Mouse (Mus musculus) layer of hippocampus, adult 9-10 months (tissue): Measurements from ENCODE around the gene Ank3.
A peak's percentile ranks its signal among the peaks of the same experiment; 100 is the strongest.

Source experiments
- DNase-seq: peaks from one replicate; pipeline ENCODE4 v3.0.0; 2022; ENCODE audit warnings: low spot score

Ank3 gene

GRCm38 (mm10) chr10:69573746-69574145 is 175.2 kb downstream of the Ank3 start:
- no peak for DNase-seq

DNA sequence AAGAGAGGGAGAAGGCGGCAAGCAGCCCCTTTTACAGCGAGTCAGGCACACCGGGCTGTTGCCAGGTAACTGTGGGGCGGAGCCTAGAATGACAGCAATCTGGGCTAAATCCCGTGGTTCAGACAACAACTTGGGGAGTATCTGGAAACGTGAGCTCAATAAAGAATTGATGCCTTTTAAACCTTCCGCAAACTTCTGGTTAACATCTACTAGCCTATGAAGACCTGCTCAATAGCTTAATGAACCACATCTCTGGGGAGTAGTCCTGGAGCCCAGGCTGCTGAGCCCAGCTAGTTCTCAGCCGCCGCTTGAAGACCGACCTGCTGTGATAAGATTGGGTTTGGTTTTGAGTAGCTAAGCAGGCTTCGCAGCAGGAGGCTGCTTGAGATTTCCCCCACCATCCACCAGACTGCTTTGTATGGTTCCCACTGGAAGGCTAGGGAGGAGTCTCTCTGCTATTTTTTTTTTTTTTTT is 175.7 kb downstream of the Ank3 start:
- DNase-seq: no peak

DNA sequence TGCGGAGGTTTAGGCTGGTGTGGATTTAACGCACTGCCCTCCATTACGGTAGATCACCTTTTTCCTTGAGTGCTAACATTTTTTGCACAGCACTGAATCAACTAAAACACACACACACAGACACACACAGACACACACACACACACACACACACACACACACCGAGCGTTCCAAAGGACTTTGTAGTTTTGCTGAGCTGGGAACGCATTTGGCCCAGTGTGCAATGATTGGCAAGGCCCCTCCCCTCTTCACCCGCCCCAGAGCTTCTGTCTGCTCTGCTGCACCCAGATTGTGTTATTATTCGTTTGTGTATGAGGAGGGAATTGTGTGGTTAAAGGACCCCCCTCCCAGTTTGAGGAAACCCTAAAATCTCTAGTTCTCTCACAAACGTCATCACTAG is 176.3 kb downstream of the Ank3 start:
- DNase-seq: no peak

DNA sequence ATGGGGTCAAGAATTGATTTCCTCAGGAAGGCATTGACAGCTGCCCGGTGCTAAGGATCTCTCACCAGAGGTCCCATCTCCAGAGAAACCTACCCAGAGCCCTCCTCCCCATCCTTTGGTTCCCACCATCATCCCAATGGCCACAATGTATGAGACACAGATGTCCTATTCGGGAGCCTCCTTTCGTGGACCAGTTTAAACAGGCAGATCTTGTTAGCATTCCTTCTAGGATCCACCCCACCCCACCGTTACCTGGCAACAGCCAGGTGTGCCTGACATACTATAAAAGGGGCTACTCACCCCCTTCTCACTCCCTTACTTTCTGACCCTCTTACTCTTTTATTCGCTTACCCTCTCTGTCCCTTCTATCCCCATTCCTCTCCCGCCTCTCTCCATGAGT is 176.9 kb downstream of the Ank3 start:
- DNase-seq: no peak

DNA sequence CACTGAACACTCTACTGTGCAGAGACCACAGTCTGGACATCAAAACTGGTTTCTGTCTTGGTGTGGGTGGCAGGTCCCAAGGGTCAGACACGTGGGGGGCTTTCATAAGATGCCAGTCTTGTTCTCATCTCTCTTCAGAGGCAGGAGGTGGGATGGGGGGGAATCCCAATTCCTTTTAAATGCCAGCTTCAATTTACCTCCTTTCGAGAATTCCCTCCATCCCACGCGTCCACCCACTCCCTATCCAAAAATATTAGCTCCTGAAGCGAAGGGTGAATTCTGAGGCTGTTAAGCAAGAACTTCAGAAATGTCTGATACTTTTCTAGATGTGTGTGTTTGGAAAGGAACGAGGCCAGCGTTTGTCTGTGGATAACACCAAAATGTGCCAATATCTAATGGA is 177.7 kb downstream of the Ank3 start:
- DNase-seq: no peak

- DNase-seq: no peak
Observed at GRCm38 (mm10) chr10:69577061-69577728, 178.6 kb downstream of the Ank3 start.

DNA sequence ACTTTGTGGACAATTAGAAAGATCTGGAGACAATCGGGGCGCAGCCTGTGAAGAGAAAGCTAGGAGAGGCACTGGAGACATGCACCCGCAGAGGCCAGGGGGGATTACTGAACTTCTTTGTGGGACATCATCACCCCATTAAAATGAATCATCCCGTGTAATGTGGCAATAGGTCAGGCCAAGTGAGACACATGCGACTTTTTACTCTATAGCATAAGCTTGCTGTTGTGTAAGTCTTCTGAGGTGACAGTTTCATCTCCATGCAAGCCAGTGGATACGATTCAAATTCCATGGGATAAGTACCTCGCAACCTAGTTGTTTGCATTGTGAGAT is 179.1 kb downstream of the Ank3 start:
- no peak for DNase-seq

GRCm38 (mm10) chr10:69579585-69579984 is 181.0 kb downstream of the Ank3 start:
- peak; percentile 57 for DNase-seq

DNA sequence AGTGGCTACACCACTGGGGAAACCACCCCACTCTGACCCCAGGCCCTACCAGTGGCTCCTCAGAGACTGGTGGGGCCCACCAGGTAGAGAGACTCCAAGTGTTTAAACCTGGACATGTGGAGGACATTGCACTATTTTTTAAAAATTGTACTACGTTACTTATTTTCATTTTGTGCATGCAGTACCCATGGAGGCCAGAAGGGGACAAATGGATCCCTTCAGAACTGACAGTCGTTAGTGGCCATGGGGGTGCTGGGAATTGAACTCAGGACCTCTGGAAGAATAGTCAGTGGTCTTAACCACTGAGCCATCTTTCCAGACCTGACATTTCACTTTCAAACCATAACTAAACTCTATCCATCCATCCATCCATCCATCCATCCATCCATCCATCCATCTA is 183.0 kb downstream of the Ank3 start:
- no peak for DNase-seq

- no peak for DNase-seq
Observed at GRCm38 (mm10) chr10:69583874-69584481, 185.4 kb downstream of the Ank3 start.

DNA sequence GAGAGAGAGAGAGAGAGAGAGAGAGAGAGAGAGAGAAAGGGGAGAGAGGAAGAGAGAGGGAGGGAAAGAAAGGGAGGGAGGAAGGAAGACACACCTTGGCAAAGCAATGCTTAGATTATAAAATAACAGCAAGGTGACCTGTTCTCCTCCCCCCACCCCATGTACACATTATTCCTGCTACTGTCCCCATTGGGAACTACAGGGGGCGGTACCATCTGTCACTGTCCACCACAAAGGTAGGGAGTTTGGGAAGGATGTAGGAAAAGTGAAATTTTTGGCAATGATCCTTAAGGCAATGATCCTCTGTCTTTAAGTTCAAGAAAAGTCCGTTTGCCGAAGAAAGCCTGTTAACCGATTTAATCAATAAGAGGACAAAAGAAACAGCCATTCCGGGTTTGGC is 186.0 kb downstream of the Ank3 start:
- DNase-seq: no peak

DNA sequence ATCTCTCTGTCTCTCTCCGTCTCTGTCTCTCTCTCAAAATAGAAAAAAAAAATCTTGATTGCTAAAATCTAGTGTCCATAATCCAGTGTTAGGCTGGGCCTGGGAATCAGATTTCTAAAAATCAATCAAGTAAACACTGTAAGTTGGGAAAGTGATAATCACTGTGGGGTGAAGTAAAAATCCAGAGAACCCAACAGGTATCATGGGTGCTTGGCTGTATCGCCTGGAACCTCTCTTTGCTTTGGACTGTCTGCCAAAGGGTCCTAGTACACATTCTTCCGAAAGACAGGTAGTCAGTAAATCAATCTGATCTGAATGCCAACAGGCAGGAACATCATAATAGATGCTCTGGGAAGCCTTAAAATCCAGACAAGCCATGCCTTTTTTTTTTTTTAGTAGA is 186.7 kb downstream of the Ank3 start:
- DNase-seq: no peak

- no peak for DNase-seq
Observed at GRCm38 (mm10) chr10:69594186-69595131, 195.9 kb downstream of the Ank3 start.

- DNase-seq: no peak
Observed at GRCm38 (mm10) chr10:69595487-69595886, 196.9 kb downstream of the Ank3 start.

DNA sequence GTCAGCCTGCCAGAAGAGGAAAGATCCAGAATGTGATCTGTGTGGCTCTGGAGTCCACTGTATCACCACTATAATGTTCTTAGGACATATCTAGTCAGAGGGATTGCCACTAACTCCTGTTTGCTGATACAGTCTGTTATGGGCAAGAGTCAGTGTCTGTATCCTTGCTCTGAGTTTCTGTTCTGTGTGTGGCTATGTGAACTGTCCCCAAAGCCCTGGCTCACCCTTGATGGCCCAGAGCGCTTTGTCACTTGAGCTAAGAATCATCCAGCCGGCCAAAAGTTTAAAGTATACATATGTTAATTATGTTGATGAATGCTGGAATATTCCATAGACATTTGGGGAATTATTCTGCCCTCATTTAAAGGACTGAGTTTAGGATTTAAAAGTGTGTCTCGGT is 202.9 kb downstream of the Ank3 start:
- no peak for DNase-seq

GRCm38 (mm10) chr10:69602711-69603110 is 204.1 kb downstream of the Ank3 start:
- DNase-seq: no peak

- no peak for DNase-seq
Observed at GRCm38 (mm10) chr10:69604609-69605008, 206.0 kb downstream of the Ank3 start.

GRCm38 (mm10) chr10:69605211-69605610 is 206.6 kb downstream of the Ank3 start:
- DNase-seq: no peak

GRCm38 (mm10) chr10:69607611-69608119 is 209.1 kb downstream of the Ank3 start:
- no peak for DNase-seq

GRCm38 (mm10) chr10:69611314-69611713 is 212.7 kb downstream of the Ank3 start:
- no peak for DNase-seq

DNA sequence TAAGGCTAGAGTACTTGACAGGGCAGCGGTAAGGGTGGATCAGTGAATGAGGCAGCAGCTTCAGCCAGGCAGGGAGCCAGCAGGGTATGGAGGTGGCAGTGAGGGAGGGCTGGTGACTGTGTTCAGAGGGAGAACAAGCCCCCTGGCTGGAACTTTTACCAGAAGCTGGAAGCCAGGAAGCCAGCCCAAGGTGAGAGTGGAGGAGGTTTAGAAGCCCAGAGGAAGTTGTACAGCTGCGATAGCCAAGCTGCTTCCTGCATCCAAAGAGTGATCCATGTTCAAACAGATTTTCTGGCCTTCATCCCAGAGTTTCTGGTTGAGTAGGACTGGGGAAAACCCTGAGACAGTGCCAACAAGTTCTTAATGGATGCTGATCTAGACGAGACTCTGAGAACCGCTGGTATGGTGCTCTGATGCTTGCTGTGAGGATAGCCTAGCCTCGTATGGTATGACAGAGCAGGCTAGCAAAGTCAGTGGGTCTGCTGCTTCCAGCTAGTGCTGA is 213.3 kb downstream of the Ank3 start:
- DNase-seq: peak; percentile 70

DNA sequence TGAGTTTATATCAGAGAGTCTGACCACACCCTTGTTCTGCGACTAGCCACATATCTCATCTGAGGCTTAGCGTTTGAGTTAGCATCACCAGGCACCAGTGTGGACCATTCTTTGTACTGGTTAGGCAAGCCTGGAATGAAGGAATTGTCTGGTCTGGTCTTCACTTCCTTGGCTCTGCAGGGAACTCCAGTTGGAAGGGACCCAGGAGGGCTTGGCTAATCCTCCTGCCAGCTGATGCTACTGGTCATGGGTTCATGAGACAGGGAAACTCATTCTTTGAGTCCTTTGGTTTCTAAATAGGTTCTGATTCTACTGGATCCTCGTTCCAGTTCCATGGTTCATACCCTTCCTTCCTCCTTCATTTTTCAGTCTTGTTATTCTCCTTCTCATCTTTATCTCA is 218.4 kb downstream of the Ank3 start:
- DNase-seq: no peak
